Comparison of ENCODE assay signal across 14 mouse cellular contexts in the genomic region with DNA sequence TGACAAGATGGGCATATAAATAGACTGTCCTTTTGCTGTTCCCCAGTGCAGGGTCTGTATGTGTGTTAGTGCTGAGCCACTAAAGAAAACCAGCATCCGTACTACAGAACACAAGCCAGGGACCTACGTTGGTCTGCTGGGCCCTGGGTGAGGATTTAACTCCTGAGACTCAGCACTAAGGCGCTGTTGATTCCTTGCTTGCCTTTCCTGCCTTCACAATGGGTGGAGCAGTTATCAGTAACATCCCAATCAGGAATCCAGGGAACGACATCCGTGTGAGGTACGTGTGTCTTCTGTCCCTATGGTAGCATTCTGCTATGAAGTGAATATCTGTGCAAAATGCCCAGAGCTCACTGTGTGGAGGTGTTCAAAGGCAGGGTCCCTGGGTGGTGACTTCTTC.
"Had no signal": no experiment of that assay in that cellular context is flagged by ENCODE, and none has a peak within 500 bp of the region (broad histone marks: within the 10 kb centered on the region; RNA-seq: fewer than 3 reads in every experiment).

No protein-coding gene starts in this region.

- H3K4me3 ChIP-seq: limb, embryonic 15.5 days; liver, embryonic 12.5 days; midbrain, embryonic 12.5 days; myocyte; neural tube, embryonic 15.5 days had no signal

- H3K9ac ChIP-seq: limb, embryonic 15.5 days; liver, embryonic 12.5 days; lung, embryonic 14.5 days; midbrain, embryonic 12.5 days; neural tube, embryonic 15.5 days had no signal

- H3K4me1 ChIP-seq: liver, embryonic 12.5 days had no signal

- H3K4me2 ChIP-seq: limb, embryonic 15.5 days; liver, embryonic 12.5 days; lung, embryonic 14.5 days; midbrain, embryonic 12.5 days; neural tube, embryonic 15.5 days had no signal

- H3K36me3 ChIP-seq: limb, embryonic 15.5 days; liver, embryonic 12.5 days had no signal

- H3K27me3 ChIP-seq: limb, embryonic 15.5 days; midbrain, embryonic 12.5 days; neural tube, embryonic 15.5 days had no signal

- H3K27ac ChIP-seq: kidney, postnatal 0 days; limb, embryonic 15.5 days; liver, embryonic 12.5 days; stomach, postnatal 0 days had no signal

- ATAC-seq: liver, embryonic 12.5 days had no signal

- DNase-seq: kidney, postnatal 36 days; layer of hippocampus, adult 9-11 months; layer of hippocampus, postnatal 36 days; lung, embryonic 14.5 days; lung, postnatal 10 days; lung, postnatal 4 days; thymus, postnatal 4 days had no signal

- H3K9me3 ChIP-seq: limb, embryonic 15.5 days; liver, embryonic 12.5 days had no signal
